Mouse (Mus musculus) CH12.LX (cell line): ENCODE data around the gene Arl8a. TPM values are rescaled to one million over a fixed set of nuclear protein-coding genes. Genes with fewer than 3 reads are reported as not detected.
A peak's percentile ranks its signal among the peaks of the same experiment; 100 is the strongest.
"Not testable (repeated sequence)": the region's sequence is repeated elsewhere in the genome, so short reads cannot be mapped to it uniquely, and the experiment has no call there.

Experiments
- DNase-seq: peaks from one replicate; pipeline ENCODE4 v3.0.0-alpha.2; 2013; ENCODE audit errors: extremely low read depth
- H3K27ac ChIP-seq: 2 replicates; pipeline ENCODE4 v1.5.1; 2012; ENCODE audit warnings: low read depth, mild to moderate bottlenecking, control low read depth, moderate library complexity; ENCODE audit not compliant: insufficient read depth
- H3K27me3 ChIP-seq: replicated peaks from 2 replicates; pipeline ENCODE3; 2012; ENCODE audit warnings: inconsistent platforms
- H3K36me3 ChIP-seq, 2 experiments: replicated peaks in 1 of 2; 2 replicates each; pipeline versions ENCODE3 to v1.6.1; 2012; ENCODE audit warnings: inconsistent platforms in 1 of 2, low read length in 1 of 2, mild to moderate bottlenecking in 1 of 2, mixed read lengths in 1 of 2, moderate library complexity in 1 of 2; ENCODE audit not compliant: control insufficient read depth in 1 of 2, insufficient read depth in 1 of 2
- H3K4me1 ChIP-seq, 2 experiments: 2 replicates each; pipeline ENCODE4 v1.6.1; 2012; ENCODE audit warnings: inconsistent platforms in 1 of 2, moderate library complexity in 1 of 2; ENCODE audit not compliant: insufficient read depth in 2 of 2, control insufficient read depth in 1 of 2
- H3K4me2 ChIP-seq: 2 replicates; pipeline ENCODE4 v1.6.1; 2012; ENCODE audit warnings: low read depth, mild to moderate bottlenecking, control low read depth; ENCODE audit not compliant: poor library complexity, insufficient read depth, severe bottlenecking
- H3K4me3 ChIP-seq, 3 experiments: fragments of 150-350 bp in 1 of 3; sonication (generic) in 1 of 3; replicated peaks in 1 of 3; 2 replicates each; pipeline versions ENCODE3 to v1.5.1; 2011 to 2012; ENCODE audit warnings: low read depth in 2 of 3, low read length in 2 of 3, mild to moderate bottlenecking in 2 of 3, moderate library complexity in 2 of 3, control low read depth in 1 of 3, improper control_type of control experiment in 1 of 3, inconsistent platforms in 1 of 3, mixed read lengths in 1 of 3; ENCODE audit not compliant: poor library complexity in 1 of 3
- H3K79me2 ChIP-seq: replicated peaks from 2 replicates; pipeline ENCODE4 v1.6.1; 2012; ENCODE audit warnings: mild to moderate bottlenecking, moderate library complexity; ENCODE audit not compliant: control insufficient read depth, poor library complexity, insufficient read depth, severe bottlenecking; ENCODE audit errors: extremely low read depth
- H3K9ac ChIP-seq: 2 replicates; pipeline ENCODE4 v1.6.1; 2012; ENCODE audit warnings: low read depth, mild to moderate bottlenecking, control low read depth, moderate library complexity; ENCODE audit not compliant: insufficient read depth
- H3K9me3 ChIP-seq: replicated peaks from 2 replicates; pipeline ENCODE3; 2012; ENCODE audit warnings: low read length, inconsistent platforms, mixed read lengths
- BHLHE40 ChIP-seq: IDR thresholded peaks from 2 replicates; pipeline ENCODE4 v1.6.1; 2011; ENCODE audit warnings: mild to moderate bottlenecking, low read depth, low read length, improper control_type of control experiment
- CHD1 ChIP-seq: IDR thresholded peaks from 2 replicates; pipeline ENCODE4 v1.6.1; 2012; ENCODE audit warnings: low read depth, low read length, improper control_type of control experiment, inconsistent platforms
- CTCF ChIP-seq, 2 experiments: IDR thresholded peaks in 1 of 2; conservative IDR thresholded peaks in 1 of 2; 2 replicates each; pipeline ENCODE4 v1.5.1; 2011 to 2012; ENCODE audit warnings: low read depth in 2 of 2, low read length in 2 of 2, improper control_type of control experiment in 1 of 2, inconsistent platforms in 1 of 2, mild to moderate bottlenecking in 1 of 2, moderate library complexity in 1 of 2
- IRF4 ChIP-seq: IDR thresholded peaks from 2 replicates; pipeline ENCODE4 v1.6.1; 2014; ENCODE audit warnings: low read depth, mild to moderate bottlenecking, inconsistent platforms, low read length, improper control_type of control experiment
- KAT2A ChIP-seq: IDR thresholded peaks from 2 replicates; pipeline ENCODE4 v1.6.1; 2012; ENCODE audit warnings: low read length, improper control_type of control experiment, inconsistent platforms; ENCODE audit not compliant: insufficient replicate concordance
- MAFK ChIP-seq: IDR thresholded peaks from 2 replicates; pipeline ENCODE4 v1.6.1; 2011; ENCODE audit warnings: low read length, improper control_type of control experiment; ENCODE audit not compliant: insufficient replicate concordance
- RAD21 ChIP-seq: IDR thresholded peaks from 2 replicates; pipeline ENCODE4 v1.6.1; 2011; ENCODE audit warnings: low read depth, mild to moderate bottlenecking, low read length, improper control_type of control experiment, moderate library complexity
- SIN3A ChIP-seq: IDR thresholded peaks from 2 replicates; pipeline ENCODE4 v1.6.1; 2012; ENCODE audit warnings: low read length, improper control_type of control experiment, inconsistent platforms
- SMC3 ChIP-seq: IDR thresholded peaks from 2 replicates; pipeline ENCODE4 v1.6.1; 2011; ENCODE audit warnings: low read depth, low read length, improper control_type of control experiment
- ZNF384 ChIP-seq: IDR thresholded peaks from 2 replicates; pipeline ENCODE4 v1.6.1; 2012; ENCODE audit warnings: low read depth, low read length, improper control_type of control experiment, inconsistent platforms
- dilution Hi-C: fragments of 300-500 bp; cut with MboI; formaldehyde crosslinking; loops from 2 replicates; pipeline ENCODE4 v1.14.3; 2020; ENCODE audit warnings: low sequenced_read_pairs; ENCODE audit not compliant: extremely low pct_unique_long_range_greater_than_20kb, extremely low pct_ligation_motif_present
- in situ Hi-C: fragments of 300-500 bp; cut with MboI; formaldehyde crosslinking; loops from 3 replicates; pipeline ENCODE4 v1.14.3; 2019; ENCODE audit warnings: low sequenced_read_pairs, low pct_ligation_motif_present, low pct_unique_long_range_greater_than_20kb, mixed read lengths
- polyA plus RNA-seq: library from polyadenylated mRNA; unstranded; fragments of >175 nt; gene quantifications from 2 replicates; pipeline ENCODE4 v1.2.1, GENCODE M21; 2012; ENCODE audit warnings: low read depth; ENCODE audit not compliant: insufficient read length
- total RNA-seq, 2 experiments: library from RNA; depleted of rRNA; stranded (reverse); fragments of 300-350 nt in 1 of 2; fragments of >200 nt in 1 of 2; gene quantifications; 2 replicates each; pipeline ENCODE4 v1.2.3; 2012 to 2014

Gene Arl8a
- total and polyA plus RNA-seq, 3 experiments, result 4.2 to 52.7 (median 10.9) TPM

DNA sequence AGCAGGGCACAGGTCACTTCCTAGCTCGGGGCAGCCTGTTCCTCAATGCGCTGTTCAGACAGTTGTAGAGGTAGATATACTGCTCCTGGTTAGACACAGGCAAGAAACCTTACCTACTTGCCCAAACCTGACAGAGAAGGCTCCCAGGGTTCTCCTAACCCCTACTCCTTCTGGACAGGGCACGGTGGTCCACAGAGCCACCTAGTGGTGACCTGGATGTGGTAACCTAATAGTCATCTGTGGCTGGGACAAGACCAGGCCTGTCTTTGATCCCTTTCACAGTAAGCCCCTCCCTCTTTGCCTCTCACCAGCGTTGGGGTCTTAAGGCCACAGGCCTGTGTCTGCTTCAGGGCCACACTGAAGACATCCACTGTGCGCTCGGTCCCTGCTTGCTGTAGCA lies 38.0 kb upstream of the Arl8a start:
- Histone ChIP-seq H3K9me3 (no peaks in the 10 kb centered on the region), H3K4me3 (no peak overlapping the region), H3K27me3 (peaks cover 13% of the 10 kb centered on the region), H3K9ac (no peak overlapping the region), H3K36me3 (peaks cover 0 to 27% of the 10 kb centered on the region in 2 experiments), H3K27ac (no peak overlapping the region), H3K4me1 (peaks cover 9 to 38% of the 10 kb centered on the region in 2 experiments; a peak in 3 of 4 replicates), H3K4me2 (no peak overlapping the region), H3K79me2 (no peaks in the 10 kb centered on the region)
- peak; percentile 65 for DNase-seq
- TF ChIP-seq CTCF (conservative IDR thresholded peaks at IDR 0.05 in 1 of 2, IDR thresholded peaks at IDR 0.05 in 1 of 2; ENCODE audit: low read depth in 2 of 2, low read length in 2 of 2), result peak; percentile 70 to 82
- TF ChIP-seq SMC3, result peak; percentile 72
- no peak for TF ChIP-seq MAFK
- TF ChIP-seq SIN3A, result no peak
- TF ChIP-seq KAT2A, result no peak
- peak; percentile 68 for TF ChIP-seq RAD21
- peak; percentile 91; the same call in 1 of the 2 replicates for TF ChIP-seq CHD1
- peak; percentile 29; the same call in 1 of the 2 replicates for TF ChIP-seq IRF4
- in situ Hi-C loops (loop anchor here (5.0 kb wide), 1 partner anchor 116 kb away; no protein-coding TSS in a partner anchor), dilution Hi-C loops (no loop called here)

DNA sequence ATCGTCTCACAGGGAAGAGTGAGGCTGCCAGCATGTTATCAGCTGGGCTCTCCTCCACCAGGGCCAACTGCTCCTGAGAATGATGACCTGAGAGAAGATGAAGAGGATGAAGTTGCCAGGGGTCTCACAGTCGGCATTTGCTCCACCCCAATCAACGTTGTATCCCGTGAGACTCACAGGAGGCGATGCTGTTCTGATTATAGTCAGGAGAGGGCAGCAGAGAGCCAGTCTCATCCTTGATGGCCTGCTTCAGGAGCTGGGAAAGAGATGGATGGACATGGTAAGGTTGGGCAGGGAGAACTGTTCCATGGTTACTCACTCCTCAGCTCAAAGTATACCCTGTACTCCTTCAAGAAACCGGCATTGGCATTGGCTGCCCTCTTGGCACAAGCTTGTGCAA lies 36.5 kb upstream of the Arl8a start:
- TF ChIP-seq CTCF (conservative IDR thresholded peaks at IDR 0.05 in 1 of 2, IDR thresholded peaks at IDR 0.05 in 1 of 2; ENCODE audit: low read depth in 2 of 2, low read length in 2 of 2) (peak; percentile 82 to 96), KAT2A (no peak), SMC3 (peak; percentile 71), RAD21 (peak; percentile 65)
- peaks cover 5 to 38% of the 10 kb centered on the region in 2 experiments for H3K36me3 ChIP-seq
- H3K4me3 ChIP-seq, result no peak overlapping the region
- no peak overlapping the region for H3K9ac ChIP-seq
- H3K79me2 ChIP-seq, result no peaks in the 10 kb centered on the region
- dilution Hi-C loops, result no loop called here
- in situ Hi-C loops, result no loop called here
- H3K4me2 ChIP-seq, result no peak overlapping the region
- no peak for DNase-seq
- H3K9me3 ChIP-seq, result no peaks in the 10 kb centered on the region
- no peaks in the 10 kb centered on the region for H3K27me3 ChIP-seq
- H3K27ac ChIP-seq, result no peak overlapping the region
- peaks cover 5 to 38% of the 10 kb centered on the region in 2 experiments; a peak in 3 of 4 replicates for H3K4me1 ChIP-seq

DNA sequence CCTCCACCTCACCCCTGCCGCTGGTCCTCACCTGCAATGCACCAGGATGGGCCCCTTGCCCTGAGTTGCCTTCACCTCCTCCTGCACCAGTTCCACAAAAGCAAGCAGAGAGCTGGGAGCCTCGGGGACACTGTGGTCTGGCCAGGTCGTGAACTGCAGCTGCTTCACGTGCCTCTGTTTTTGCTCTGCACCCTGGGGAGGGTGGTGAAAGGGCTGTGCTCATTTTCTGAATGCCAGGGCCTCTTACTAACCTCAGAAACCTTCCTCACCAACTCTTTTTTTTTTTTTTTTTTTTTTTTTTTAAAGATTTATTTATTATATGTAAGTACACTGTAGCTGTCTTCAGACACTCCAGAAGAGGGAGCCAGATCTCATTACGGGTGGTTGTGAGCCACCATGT lies 35.4 kb upstream of the Arl8a start:
- H3K9me3 ChIP-seq, dilution Hi-C loops, H3K4me2 ChIP-seq, H3K9ac ChIP-seq, DNase-seq, H3K27ac ChIP-seq, H3K4me3 ChIP-seq, H3K79me2 ChIP-seq, H3K27me3 ChIP-seq, in situ Hi-C loops: not testable (repeated sequence)
- TF ChIP-seq ZNF384 (peak; percentile 80), BHLHE40 (peak; percentile 90)
- peaks cover 5 to 47% of the 10 kb centered on the region in 2 experiments for H3K36me3 ChIP-seq
- H3K4me1 ChIP-seq, result peaks cover 5 to 35% of the 10 kb centered on the region in 2 experiments; a peak in 3 of 4 replicates
